Mouse (Mus musculus) E14TG2a.4 (cell line): ENCODE results near the gene Sapcd2.

Source experiments
- CTCF ChIP-seq: conservative IDR thresholded peaks from 2 replicates; pipeline ENCODE4 v1.5.1; 2014; ENCODE audit warnings: low read length
- NANOG ChIP-seq: IDR thresholded peaks from 2 replicates; pipeline ENCODE4 v1.6.1; 2014; ENCODE audit warnings: borderline replicate concordance, low read length, mixed read lengths
- POU5F1 ChIP-seq: IDR thresholded peaks from 2 replicates; pipeline ENCODE4 v1.6.1; 2014; ENCODE audit warnings: low read length, borderline replicate concordance

GRCm38 (mm10) chr2:25326036-25326435, 46.1 kb upstream of the Sapcd2 start:
- TF ChIP-seq CTCF = no peak
- no peak for TF ChIP-seq NANOG
- no peak for TF ChIP-seq POU5F1
